ENCODE assay signal across 42 mouse cellular contexts in genomic region chr9:22041832-22042231, GRCm38 (mm10). TPM values are rescaled to one million over a fixed set of nuclear protein-coding genes. Genes with fewer than 3 reads are reported as not detected.
"Had no signal": no experiment of that assay in that cellular context is flagged by ENCODE, and none has a peak within 500 bp of the region (broad histone marks: within the 10 kb centered on the region; RNA-seq: fewer than 3 reads in every experiment).

No protein-coding gene starts in this region.

- H3K9ac ChIP-seq: limb, embryonic 12.5 days; limb, embryonic 13.5 days; limb, embryonic 15.5 days; liver, embryonic 12.5 days; liver, embryonic 13.5 days; liver, embryonic 14.5 days; liver, embryonic 15.5 days; liver, postnatal 0 days; lung, embryonic 14.5 days; lung, embryonic 15.5 days; midbrain, embryonic 12.5 days; midbrain, embryonic 13.5 days; midbrain, embryonic 15.5 days had no signal

- H3K4me1 ChIP-seq: limb, embryonic 10.5 days; limb, embryonic 12.5 days; limb, embryonic 13.5 days; limb, embryonic 15.5 days; liver, embryonic 12.5 days; liver, embryonic 13.5 days; liver, embryonic 15.5 days; lung, embryonic 15.5 days; megakaryocyte, embryonic 14.5 days; midbrain, embryonic 10.5 days had no signal

- H3K4me3 ChIP-seq: limb, embryonic 10.5 days; limb, embryonic 12.5 days; limb, embryonic 13.5 days; limb, embryonic 15.5 days; liver, embryonic 12.5 days; liver, embryonic 13.5 days; liver, embryonic 15.5 days; lung, embryonic 15.5 days; megakaryocyte, embryonic 14.5 days; midbrain, embryonic 10.5 days; midbrain, embryonic 12.5 days; midbrain, embryonic 13.5 days; midbrain, embryonic 15.5 days; myocyte had no signal

- DNase-seq: left cerebral cortex, postnatal 4 days; liver; liver, embryonic 13.5 days; liver, postnatal 0 days; lung, adult 18-20 months; lung, adult 2 months; lung, embryonic 14.5 days; lung, postnatal 10 days; lung, postnatal 14 days; lung, postnatal 36 days; lung, postnatal 4 days; midbrain, embryonic 14.5 days had no signal

- H3K27me3 ChIP-seq: limb, embryonic 13.5 days; limb, embryonic 15.5 days; lung, embryonic 15.5 days; midbrain, embryonic 12.5 days; midbrain, embryonic 13.5 days; midbrain, embryonic 15.5 days had no signal

- H3K9me3 ChIP-seq: limb, embryonic 10.5 days; limb, embryonic 12.5 days; limb, embryonic 13.5 days; limb, embryonic 15.5 days; liver, embryonic 12.5 days; liver, embryonic 13.5 days; liver, embryonic 15.5 days; lung, embryonic 15.5 days; midbrain, embryonic 10.5 days; midbrain, embryonic 12.5 days; midbrain, embryonic 13.5 days; midbrain, embryonic 15.5 days had no signal

- H3K36me3 ChIP-seq: limb, embryonic 10.5 days; limb, embryonic 12.5 days; limb, embryonic 13.5 days; limb, embryonic 15.5 days; liver, embryonic 12.5 days; liver, embryonic 13.5 days; liver, embryonic 15.5 days; lung, embryonic 15.5 days; midbrain, embryonic 15.5 days had no signal

- H3K4me2 ChIP-seq: limb, embryonic 12.5 days; limb, embryonic 13.5 days; limb, embryonic 15.5 days; liver, embryonic 11.5 days; liver, embryonic 12.5 days; liver, embryonic 13.5 days; liver, embryonic 15.5 days; lung, embryonic 14.5 days; lung, embryonic 15.5 days; midbrain, embryonic 11.5 days; midbrain, embryonic 12.5 days; midbrain, embryonic 13.5 days; midbrain, embryonic 15.5 days had no signal

- ATAC-seq: liver, embryonic 12.5 days; liver, postnatal 0 days; lung, postnatal 0 days; midbrain, embryonic 13.5 days; midbrain, embryonic 15.5 days; midbrain, embryonic 16.5 days had no signal

- H3K27ac ChIP-seq: limb, embryonic 10.5 days; limb, embryonic 12.5 days; limb, embryonic 13.5 days; limb, embryonic 15.5 days; liver, embryonic 12.5 days; liver, embryonic 13.5 days; liver, embryonic 14.5 days; liver, embryonic 15.5 days; lung, embryonic 15.5 days; macrophage; midbrain, embryonic 10.5 days; midbrain, embryonic 12.5 days; midbrain, embryonic 13.5 days; midbrain, embryonic 15.5 days had no signal

RNA-seq across cellular contexts. Expression of gene Elavl3, which starts 10.0 kb away (rescaled TPM):
- total RNA-seq: liver, adult 2 months; megakaryocyte progenitor cell, adult 5-6 weeks; megakaryocyte, adult 5-6 weeks; megakaryocyte-erythroid progenitor cell, adult 5-6 weeks; monocyte, adult 5-6 weeks had no signal
- polyA plus RNA-seq: liver, adult 2 months; liver, postnatal 0 days; macrophage had no signal

RNA-seq across cellular contexts. Expression of gene Gm49318, which starts 29.2 kb away (rescaled TPM):
- total RNA-seq: left cerebral cortex, postnatal 4 days; liver, adult 2 months; megakaryocyte progenitor cell, adult 5-6 weeks; megakaryocyte, adult 5-6 weeks; megakaryocyte-erythroid progenitor cell, adult 5-6 weeks; midbrain, postnatal 0 days; monocyte, adult 5-6 weeks had no signal
- polyA plus RNA-seq: limb, embryonic 10.5 days; limb, embryonic 11.5 days; limb, embryonic 12.5 days; limb, embryonic 13.5 days; limb, embryonic 14.5 days; limb, embryonic 15.5 days; liver, adult 2 months; liver, embryonic 11.5 days; liver, embryonic 12.5 days; liver, embryonic 13.5 days; liver, embryonic 14.5 days; liver, embryonic 15.5 days; liver, embryonic 16.5 days; liver, postnatal 0 days; lung, adult 2 months; lung, embryonic 14.5 days; lung, embryonic 15.5 days; lung, embryonic 16.5 days; lung, postnatal 0 days; macrophage; midbrain, embryonic 10.5 days; midbrain, embryonic 11.5 days; midbrain, embryonic 12.5 days; midbrain, embryonic 13.5 days; midbrain, embryonic 14.5 days; midbrain, embryonic 15.5 days; midbrain, embryonic 16.5 days; myocyte; neural tube, embryonic 11.5 days had no signal

RNA-seq across cellular contexts. Expression of gene Ccdc151, which starts 39.4 kb away (rescaled TPM):
- total RNA-seq: megakaryocyte progenitor cell, adult 5-6 weeks; megakaryocyte, adult 5-6 weeks; megakaryocyte-erythroid progenitor cell, adult 5-6 weeks; monocyte, adult 5-6 weeks had no signal
- polyA plus RNA-seq: liver, embryonic 13.5 days; liver, embryonic 15.5 days; liver, postnatal 0 days had no signal
